Mouse (Mus musculus) hindbrain, embryonic 12.5 days (tissue): ENCODE results near the gene Use1. TPM values are rescaled to one million over a fixed set of nuclear protein-coding genes. Genes with fewer than 3 reads are reported as not detected.

Experiments used
- ATAC-seq: fragments of 200-750 bp; cut with Nextera tagmentation; 2 replicates; pipeline ENCODE4 v1.8.0; 2017; ENCODE audit warnings: moderate TSS enrichment; ENCODE audit not compliant: low FRiP score
- H3K27ac ChIP-seq: fragments of 300-500 bp; sonication (generic); 2 replicates; pipeline ENCODE4 v1.5.1; 2016; ENCODE audit warnings: mild to moderate bottlenecking
- H3K27me3 ChIP-seq: fragments of 300-500 bp; sonication (generic); 2 replicates; pipeline ENCODE4 v1.6.1; 2016; ENCODE audit warnings: mild to moderate bottlenecking
- H3K36me3 ChIP-seq: fragments of 300-500 bp; sonication (generic); 2 replicates; pipeline ENCODE4 v1.6.1; 2016; ENCODE audit warnings: mild to moderate bottlenecking
- H3K4me1 ChIP-seq: fragments of 300-500 bp; sonication (generic); 2 replicates; pipeline ENCODE4 v1.6.1; 2016
- H3K4me2 ChIP-seq: fragments of 300-500 bp; sonication (generic); replicated peaks from 2 replicates; pipeline ENCODE4 v1.6.1; 2016; ENCODE audit warnings: mild to moderate bottlenecking
- H3K4me3 ChIP-seq: fragments of 300-500 bp; sonication (generic); 2 replicates; pipeline ENCODE4 v1.5.1; 2016; ENCODE audit warnings: mild to moderate bottlenecking
- H3K9ac ChIP-seq: fragments of 300-500 bp; sonication (generic); 2 replicates; pipeline ENCODE4 v1.6.1; 2016; ENCODE audit warnings: mild to moderate bottlenecking, moderate library complexity
- H3K9me3 ChIP-seq: fragments of 300-500 bp; sonication (generic); replicated peaks from 2 replicates; pipeline ENCODE4 v1.6.1; 2016; ENCODE audit warnings: mild to moderate bottlenecking
- WGBS: fragments of 180-500 bp; shearing (Covaris S2); methylation state at CpG from one replicate; pipeline ENCODE4 v1.1.7; 2016; 5-methylcytosine and 5-hydroxymethylcytosine counted together
- polyA plus RNA-seq: library from polyadenylated mRNA; unstranded; fragments of >200 nt; fragmentation: Nextera tagmentation; extraction: Ambion mirVana; gene quantifications from 2 replicates; pipeline ENCODE4 v1.2.1, GENCODE M21; 2016

Use1 gene
- polyA plus RNA-seq, 1 experiment from 2014 or later: 82.4 TPM

DNA sequence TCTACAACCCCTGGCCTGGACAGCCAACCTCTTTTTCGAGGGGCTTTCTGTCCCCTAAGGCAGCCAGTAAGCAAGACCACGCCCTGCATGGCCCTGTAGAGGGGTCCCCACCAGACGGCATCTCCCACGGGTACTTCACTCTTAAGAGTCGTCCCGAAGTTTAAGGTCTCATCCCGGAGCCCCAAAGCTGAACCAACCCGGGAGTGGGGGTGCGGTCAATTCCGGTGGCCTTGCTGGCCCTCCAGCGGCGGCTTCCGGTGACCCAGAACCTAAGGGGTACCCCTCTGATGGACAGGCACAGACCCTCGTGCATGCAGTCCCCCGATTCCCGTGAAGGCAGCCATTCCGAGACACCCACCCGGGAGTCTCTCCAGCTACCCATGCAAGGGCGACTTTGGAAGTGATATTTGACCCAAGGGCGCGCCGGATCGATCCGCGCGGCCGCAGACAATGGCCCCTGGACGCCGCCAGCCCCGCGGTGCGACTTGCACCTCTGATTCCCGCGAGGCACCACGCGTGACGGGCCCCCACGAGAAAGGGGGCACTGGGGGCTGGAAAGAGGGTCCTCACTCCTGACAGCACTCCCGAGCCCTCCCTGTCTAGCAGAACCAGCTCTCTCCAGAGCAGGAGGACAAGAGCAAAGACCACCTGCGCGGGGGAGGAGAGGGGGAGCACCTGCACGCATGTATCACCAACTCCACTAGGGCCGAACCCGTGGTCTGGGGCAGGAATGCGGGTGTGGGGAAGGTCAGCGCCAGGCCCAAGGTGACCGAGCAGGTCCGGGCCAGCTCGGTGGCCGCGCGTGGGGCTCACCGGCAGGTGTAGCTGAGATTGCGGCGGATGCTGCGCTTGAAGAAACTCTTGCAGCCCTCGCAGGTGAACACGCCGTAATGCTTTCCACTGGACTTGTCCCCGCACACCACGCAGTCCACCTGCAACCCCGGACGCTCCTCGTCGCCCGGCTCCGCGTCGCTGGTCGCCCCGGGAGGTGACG, 13.8 kb downstream of the Use1 start:
- under 1% methylated on average over 72 of the region's 72 CpGs for WGBS
- peak overlapping the region; percentile 63 for H3K4me3 ChIP-seq
- no peak for ATAC-seq
- H3K36me3 ChIP-seq: 0 out of 2 replicates have a peak, but pooled peaks cover 8% of the 10 kb centered on the region
- no peaks in the 10 kb centered on the region for H3K9me3 ChIP-seq
- H3K4me2 ChIP-seq: peak overlapping the region; percentile 96
- H3K27me3 ChIP-seq: no peaks in the 10 kb centered on the region
- H3K27ac ChIP-seq: peak overlapping the region; percentile 95; the same call in 1 of the 2 replicates
- peaks cover 49% of the 10 kb centered on the region for H3K4me1 ChIP-seq
- H3K9ac ChIP-seq: peak overlapping the region; percentile 78

DNA sequence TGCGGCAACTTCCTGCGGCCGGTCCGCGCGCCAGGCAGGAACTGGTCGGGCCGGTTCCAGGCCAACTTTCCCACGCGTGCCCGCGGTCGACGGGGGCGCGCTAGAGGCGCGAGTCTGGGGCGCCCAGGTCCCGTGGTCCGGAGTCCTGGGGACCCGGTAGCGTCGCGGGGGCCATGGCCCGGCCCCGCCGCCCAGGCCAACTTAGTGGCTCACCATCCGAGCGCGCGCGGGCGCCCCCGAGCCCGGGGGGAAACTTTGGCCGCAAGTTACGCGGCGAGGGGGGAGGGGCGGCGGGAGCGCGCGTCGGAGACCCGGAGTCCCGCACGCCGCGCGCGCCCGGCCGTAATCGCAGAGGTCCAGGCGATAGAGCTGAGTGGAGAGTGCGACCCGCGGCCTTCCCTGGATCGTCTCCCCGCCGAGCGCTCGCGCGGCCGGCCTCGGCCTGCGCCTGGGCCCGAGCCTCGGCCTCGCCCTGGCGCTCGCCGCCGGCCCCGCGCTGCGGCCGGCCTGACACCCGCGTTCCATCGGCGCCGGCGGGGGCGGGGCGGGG, 14.8 kb downstream of the Use1 start, which contains the start of gene Nr2f6:
Nr2f6 (minus strand) TSS at position 540 of the 550 bp plus-strand sequence.
- Histone ChIP-seq H3K9ac (peak within 1 kb of the TSS; percentile 78), H3K4me1 (peaks cover 39% of the 10 kb centered on the region), H3K27me3 (no peaks in the 10 kb centered on the region), H3K4me3 (peak within 1 kb of the TSS; percentile 63), H3K9me3 (no peaks in the 10 kb centered on the region), H3K27ac (peak within 1 kb of the TSS; percentile 95), H3K4me2 (peak within 1 kb of the TSS; percentile 96), H3K36me3 (0 out of 2 replicates have a peak, but pooled peaks cover 8% of the 10 kb centered on the region)
- under 1% methylated on average over 75 of the region's 89 CpGs for WGBS
- peak; percentile 51 for ATAC-seq

DNA sequence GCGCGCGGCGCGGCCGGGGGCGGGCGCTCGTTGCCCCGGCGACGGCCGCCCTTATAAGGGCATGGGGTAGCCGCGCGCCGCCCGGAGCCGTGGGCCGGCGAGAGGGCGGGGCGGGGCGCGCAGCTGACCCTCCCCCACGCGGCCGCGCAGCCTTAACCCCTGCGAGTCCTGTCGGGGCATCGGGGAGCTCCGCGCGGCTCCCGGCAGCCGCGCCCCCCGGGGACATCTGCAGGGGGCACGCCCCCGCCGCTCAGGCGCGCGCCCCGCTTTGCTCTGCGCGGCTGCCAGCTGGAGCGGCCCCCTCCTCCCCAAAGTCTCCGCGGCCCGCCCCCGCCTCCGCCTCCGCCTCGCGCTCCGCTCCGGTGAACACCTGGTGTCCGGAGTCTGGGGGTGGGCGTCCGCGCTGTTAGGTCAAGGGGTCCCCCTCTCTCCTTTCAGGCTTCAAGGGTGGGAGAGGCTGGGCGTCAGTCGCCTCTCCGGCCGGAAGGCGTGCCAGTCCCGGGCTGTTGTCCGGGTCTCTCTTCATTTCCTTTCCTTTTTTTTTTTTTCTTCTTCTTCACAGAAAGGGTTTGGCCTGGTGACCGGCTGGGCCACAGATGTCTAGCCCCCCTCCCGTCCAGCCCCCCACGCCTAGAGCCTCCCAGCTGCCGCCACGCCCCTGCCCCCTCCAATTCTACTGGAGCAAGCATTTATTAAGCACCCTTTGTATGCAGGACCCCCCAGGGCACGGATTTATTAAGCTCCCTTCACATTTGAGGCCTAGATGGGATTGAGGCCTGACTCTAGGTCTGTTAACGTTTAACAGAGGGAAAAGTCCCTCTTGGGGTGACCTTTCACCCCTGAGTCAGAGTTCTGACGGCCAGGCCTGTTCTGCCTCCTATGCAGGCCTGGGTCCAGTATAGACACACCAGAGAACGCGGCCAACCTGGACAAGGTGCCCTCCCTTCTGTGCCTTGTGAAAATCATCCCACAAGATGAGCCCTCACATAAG, 15.6 kb downstream of the Use1 start:
- H3K9me3 ChIP-seq: no peaks in the 10 kb centered on the region
- H3K27me3 ChIP-seq: no peaks in the 10 kb centered on the region
- H3K9ac ChIP-seq: peak overlapping the region; percentile 78
- H3K4me3 ChIP-seq: peak overlapping the region; percentile 63
- H3K27ac ChIP-seq: peak overlapping the region; percentile 95
- peaks cover 32% of the 10 kb centered on the region for H3K4me1 ChIP-seq
- WGBS: under 1% methylated on average over 41 of the region's 80 CpGs
- H3K4me2 ChIP-seq: peak overlapping the region; percentile 96
- ATAC-seq: peak; percentile 87
- 0 out of 2 replicates have a peak, but pooled peaks cover 8% of the 10 kb centered on the region for H3K36me3 ChIP-seq

DNA sequence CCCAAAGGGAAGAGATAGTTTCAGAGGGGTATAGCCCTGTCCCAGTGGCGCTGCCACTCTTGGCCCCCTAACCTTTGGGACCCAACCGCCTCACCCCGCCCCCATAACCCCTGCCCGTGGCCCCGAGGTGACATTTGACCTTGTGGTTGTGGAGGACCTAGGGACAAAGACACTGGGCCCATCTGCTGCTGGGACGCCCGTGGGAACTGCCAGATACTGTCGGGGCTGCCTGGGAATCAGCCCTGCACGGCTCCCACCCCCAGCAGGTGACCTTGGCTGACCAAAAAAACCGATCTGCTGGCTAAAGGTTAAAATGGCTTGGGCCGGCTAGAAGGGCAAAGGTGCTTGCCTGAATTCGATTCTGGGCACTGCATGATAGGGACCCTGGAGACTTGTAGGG, 16.7 kb downstream of the Use1 start:
- ATAC-seq: no peak
- H3K9ac ChIP-seq: no peak overlapping the region
- no peaks in the 10 kb centered on the region for H3K9me3 ChIP-seq
- no peaks in the 10 kb centered on the region for H3K36me3 ChIP-seq
- H3K27me3 ChIP-seq: no peaks in the 10 kb centered on the region
- no peak overlapping the region for H3K4me3 ChIP-seq
- peaks cover 28% of the 10 kb centered on the region for H3K4me1 ChIP-seq
- no peak overlapping the region for H3K4me2 ChIP-seq
- 4% methylated on average over 12 of the region's 12 CpGs for WGBS
- H3K27ac ChIP-seq: peak overlapping the region; percentile 95; the same call in 1 of the 2 replicates

DNA sequence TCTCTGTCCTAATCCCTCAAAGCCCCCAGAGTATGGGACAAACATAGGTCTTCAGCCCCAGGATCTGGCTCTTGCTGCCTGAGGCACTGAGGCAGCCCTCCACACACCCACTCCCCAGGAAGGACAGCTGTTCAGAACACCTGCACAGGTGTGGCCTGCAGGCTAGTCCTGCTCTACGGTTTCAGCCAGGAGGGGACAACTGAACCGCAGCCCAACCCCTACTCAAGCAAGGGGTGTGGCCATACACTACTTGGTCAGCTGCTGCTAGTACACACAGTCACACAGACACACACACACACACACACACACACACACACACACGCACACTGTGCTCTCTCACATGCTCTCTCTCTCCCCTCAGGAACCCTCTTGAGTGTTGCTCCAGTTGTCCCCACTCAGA, 17.2 kb downstream of the Use1 start:
- peaks cover 25% of the 10 kb centered on the region for H3K4me1 ChIP-seq
- no peak overlapping the region for H3K4me3 ChIP-seq
- no peak overlapping the region for H3K4me2 ChIP-seq
- no peak overlapping the region for H3K9ac ChIP-seq
- ATAC-seq: no peak
- H3K9me3 ChIP-seq: no peaks in the 10 kb centered on the region
- H3K36me3 ChIP-seq: no peaks in the 10 kb centered on the region
- no peaks in the 10 kb centered on the region for H3K27me3 ChIP-seq
- WGBS: 50% methylated on average over 3 of the region's 3 CpGs
- H3K27ac ChIP-seq: no peak overlapping the region

DNA sequence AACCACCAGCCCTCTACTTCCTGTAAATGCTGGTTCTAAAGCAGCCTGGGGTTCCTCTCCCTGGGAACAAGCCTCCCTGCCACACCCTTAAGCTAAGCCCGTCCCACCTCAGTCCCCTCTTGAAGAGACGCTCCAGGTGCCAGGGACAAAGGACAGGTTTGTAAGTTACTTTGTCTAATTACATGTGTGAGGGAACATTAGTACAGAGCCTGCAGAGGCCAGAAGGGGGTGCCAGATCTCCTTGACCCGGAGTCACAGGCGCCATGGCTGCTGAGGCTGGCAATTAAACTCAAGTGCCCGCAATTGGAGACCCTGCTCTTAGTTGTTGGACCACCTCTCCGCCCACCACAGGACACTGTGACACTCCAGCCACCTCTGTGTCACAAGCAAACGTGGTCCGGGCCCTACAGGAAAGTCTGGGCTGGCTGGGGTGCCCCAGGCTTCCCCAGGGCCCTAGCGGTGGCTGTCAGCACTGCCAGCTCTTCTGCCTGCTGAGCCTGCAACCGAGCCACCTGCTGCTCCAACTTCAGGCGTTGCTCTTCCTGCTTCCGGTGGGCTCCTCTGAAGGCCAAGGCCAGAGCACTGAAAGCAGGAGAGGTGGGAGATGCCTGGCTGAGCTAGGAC, 18.7 kb downstream of the Use1 start:
- no peak overlapping the region for H3K27ac ChIP-seq
- 79% methylated on average over 12 of the region's 12 CpGs for WGBS
- no peak overlapping the region for H3K4me3 ChIP-seq

DNA sequence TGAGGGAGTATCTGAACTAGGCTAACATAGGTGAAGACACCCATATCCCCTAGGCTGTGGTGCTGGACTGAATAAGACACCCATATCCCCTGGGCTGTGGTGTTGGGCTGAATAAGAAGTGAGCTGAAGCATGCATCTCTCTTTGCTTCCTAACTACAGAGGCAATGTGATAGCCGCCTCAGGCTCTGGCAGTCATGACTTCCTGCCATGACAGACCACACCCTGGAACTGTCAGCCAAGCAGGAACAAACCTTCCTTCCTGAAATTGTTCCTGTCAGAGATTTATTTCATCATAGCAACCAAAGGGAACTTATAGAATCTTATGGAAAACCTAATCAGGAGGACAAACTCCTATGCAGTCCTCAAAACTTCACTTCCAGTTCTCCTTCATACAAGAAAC, 21.6 kb downstream of the Use1 start:
- ATAC-seq: no peak
- 74% methylated on average over 1 of the region's 1 CpGs for WGBS
- no peaks in the 10 kb centered on the region for H3K27me3 ChIP-seq
- no peaks in the 10 kb centered on the region for H3K36me3 ChIP-seq
- no peaks in the 10 kb centered on the region; the same call in 1 of the 2 replicates for H3K4me1 ChIP-seq
- no peak overlapping the region for H3K4me2 ChIP-seq
- H3K4me3 ChIP-seq: no peak overlapping the region
- H3K27ac ChIP-seq: no peak overlapping the region
- no peaks in the 10 kb centered on the region for H3K9me3 ChIP-seq
- no peak overlapping the region for H3K9ac ChIP-seq

More for the DNA sequence above, 18.7 kb downstream of the Use1 start:
- Histone ChIP-seq H3K36me3 (no peaks in the 10 kb centered on the region), H3K4me2 (no peak overlapping the region), H3K9ac (no peak overlapping the region), H3K4me1 (peaks cover 10% of the 10 kb centered on the region), H3K27me3 (no peaks in the 10 kb centered on the region), H3K9me3 (no peaks in the 10 kb centered on the region)
- no peak for ATAC-seq

DNA sequence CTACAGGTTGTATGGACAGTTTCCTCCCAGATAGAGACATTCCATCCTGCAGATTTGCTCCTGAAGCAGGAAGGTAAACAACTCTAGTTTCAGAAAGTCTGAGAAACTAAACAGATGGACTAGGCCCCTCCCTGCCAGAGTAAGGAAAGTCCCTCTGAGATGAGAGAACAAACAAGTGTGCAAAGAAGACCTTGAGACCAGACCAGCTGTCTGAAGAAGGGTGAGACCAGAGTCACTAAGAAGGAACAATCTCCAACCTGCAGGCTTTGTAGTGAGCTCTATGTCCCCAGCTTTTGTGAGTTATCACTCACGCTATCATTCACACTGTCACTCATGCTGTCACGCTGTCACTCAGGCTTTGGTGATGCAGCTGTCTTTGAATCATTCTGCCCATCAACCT, 25.0 kb downstream of the Use1 start:
- no peak for ATAC-seq
- Histone ChIP-seq H3K9ac (no peak overlapping the region), H3K27me3 (no peaks in the 10 kb centered on the region), H3K36me3 (no peaks in the 10 kb centered on the region), H3K4me3 (no peak overlapping the region), H3K4me1 (no peaks in the 10 kb centered on the region), H3K4me2 (no peak overlapping the region), H3K27ac (no peak overlapping the region), H3K9me3 (no peaks in the 10 kb centered on the region)
- WGBS: 90% methylated on average over 2 of the region's 2 CpGs

DNA sequence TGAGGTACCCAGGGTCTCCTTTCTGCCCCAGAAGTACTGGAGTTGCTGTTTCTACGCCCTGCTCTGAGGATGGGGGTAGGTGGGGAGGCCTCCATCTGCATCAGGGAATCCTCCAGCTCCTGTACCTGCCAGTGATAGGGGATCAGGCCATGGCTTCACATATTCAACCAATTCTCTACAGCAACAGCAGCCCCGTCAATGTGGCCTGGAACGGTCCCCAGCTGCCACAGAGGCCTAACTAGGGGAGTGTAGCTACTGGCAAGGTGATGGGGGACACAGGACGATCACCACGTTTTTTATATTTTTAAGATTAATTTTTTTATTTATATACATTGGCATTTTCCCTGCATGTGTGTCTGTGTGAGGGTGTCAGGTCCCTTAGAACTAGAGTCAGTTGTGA, 25.7 kb downstream of the Use1 start:
- Histone ChIP-seq H3K27ac (no peak overlapping the region), H3K36me3 (no peaks in the 10 kb centered on the region), H3K9ac (0 out of 2 replicates have a peak overlapping the region, but pooled peaks have one; percentile 8), H3K27me3 (no peaks in the 10 kb centered on the region), H3K4me2 (no peak overlapping the region), H3K9me3 (no peaks in the 10 kb centered on the region), H3K4me1 (peaks cover 3% of the 10 kb centered on the region), H3K4me3 (no peak overlapping the region)
- ATAC-seq: no peak
- WGBS: 74% methylated on average over 5 of the region's 5 CpGs

DNA sequence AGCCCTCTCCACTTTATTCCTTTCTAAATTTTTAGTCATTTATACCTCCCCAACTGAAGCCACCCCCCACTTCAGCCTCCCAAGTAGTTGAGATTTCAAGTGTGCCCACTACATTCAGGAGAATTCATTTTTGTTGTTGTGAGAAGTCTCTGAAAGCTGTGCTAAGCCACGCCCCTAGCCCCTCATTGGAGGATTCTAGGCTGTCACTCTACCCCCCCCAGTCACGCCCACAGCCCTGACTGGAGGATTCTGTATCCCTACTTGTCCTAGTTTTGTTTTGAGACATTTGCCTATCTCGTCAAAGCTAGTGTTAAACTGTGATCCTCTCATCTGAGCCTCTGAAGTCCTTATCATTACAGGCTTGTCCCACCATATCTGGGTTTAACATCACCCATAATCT, 26.2 kb downstream of the Use1 start:
- Histone ChIP-seq H3K27ac (no peak overlapping the region), H3K4me3 (no peak overlapping the region), H3K4me1 (peaks cover 8% of the 10 kb centered on the region), H3K9ac (no peak overlapping the region), H3K27me3 (no peaks in the 10 kb centered on the region), H3K4me2 (no peak overlapping the region), H3K36me3 (no peaks in the 10 kb centered on the region), H3K9me3 (no peaks in the 10 kb centered on the region)
- 14% methylated on average over 3 of the region's 3 CpGs for WGBS
- no peak for ATAC-seq

DNA sequence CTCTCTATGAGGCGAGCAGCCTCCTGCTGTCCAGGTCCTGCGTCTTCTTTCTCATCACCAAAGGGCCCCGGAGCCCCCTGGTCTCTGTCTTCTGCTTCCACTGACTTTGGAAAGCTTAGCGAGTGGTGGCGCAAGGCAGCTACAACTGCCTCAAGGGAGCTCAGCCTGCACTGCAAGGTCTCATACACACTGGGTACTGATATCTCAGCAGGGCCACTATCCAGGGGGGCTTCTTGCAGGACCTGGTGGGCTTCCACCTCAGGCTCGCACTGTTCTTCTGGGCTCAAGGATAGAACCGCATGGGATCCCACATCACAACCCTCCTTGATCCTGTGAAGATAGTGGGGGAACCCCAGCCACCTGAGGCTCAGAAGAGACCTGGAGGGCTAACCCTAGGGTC, 27.8 kb downstream of the Use1 start:
- Histone ChIP-seq H3K4me3 (no peak overlapping the region), H3K4me1 (peaks cover 8% of the 10 kb centered on the region), H3K9me3 (no peaks in the 10 kb centered on the region), H3K27ac (no peak overlapping the region), H3K9ac (no peak overlapping the region), H3K36me3 (peaks cover 9% of the 10 kb centered on the region), H3K4me2 (no peak overlapping the region), H3K27me3 (no peaks in the 10 kb centered on the region)
- no peak for ATAC-seq
- 82% methylated on average over 7 of the region's 7 CpGs for WGBS
